30 mouse cellular contexts compared by ENCODE assay signal in genomic region chr17:71660390-71660789, GRCm38 (mm10). TPM values are rescaled to one million over a fixed set of nuclear protein-coding genes. Genes with fewer than 3 reads are reported as not detected.
"Had no signal": no experiment of that assay in that cellular context is flagged by ENCODE, and none has a peak within 500 bp of the region (broad histone marks: within the 10 kb centered on the region; RNA-seq: fewer than 3 reads in every experiment).

No protein-coding gene starts in this region.

- H3K27ac ChIP-seq: embryonic facial prominence, embryonic 10.5 days; embryonic facial prominence, embryonic 12.5 days; embryonic facial prominence, embryonic 13.5 days; embryonic facial prominence, embryonic 15.5 days; forebrain, embryonic 10.5 days; forebrain, embryonic 13.5 days; forebrain, embryonic 15.5 days; gastrocnemius, adult 2 months; heart, adult 2 months; heart, embryonic 10.5 days had no signal

- H3K4me1 ChIP-seq: embryonic facial prominence, embryonic 12.5 days; forebrain, embryonic 13.5 days had no signal

- H3K4me2 ChIP-seq: embryonic facial prominence, embryonic 12.5 days; embryonic facial prominence, embryonic 13.5 days; embryonic facial prominence, embryonic 15.5 days; forebrain, embryonic 13.5 days; forebrain, embryonic 15.5 days; heart, embryonic 12.5 days had no signal

- H3K27me3 ChIP-seq: embryonic facial prominence, embryonic 12.5 days; embryonic facial prominence, embryonic 13.5 days; embryonic facial prominence, embryonic 15.5 days; forebrain, embryonic 13.5 days; forebrain, embryonic 15.5 days; heart, embryonic 12.5 days had no signal

- H3K9ac ChIP-seq: embryonic facial prominence, embryonic 12.5 days; embryonic facial prominence, embryonic 13.5 days; embryonic facial prominence, embryonic 15.5 days; forebrain, embryonic 13.5 days; forebrain, embryonic 15.5 days; forebrain, postnatal 0 days; heart, embryonic 12.5 days had no signal

- ATAC-seq: forebrain, embryonic 13.5 days; forebrain, embryonic 14.5 days; forebrain, embryonic 15.5 days; forebrain, embryonic 16.5 days; forebrain, postnatal 0 days had no signal

- DNase-seq: cerebellum, adult 9-10 months; cerebellum, adult 9-11 months; cerebellum, postnatal 10 days; cerebellum, postnatal 14 days; cerebellum, postnatal 25 days; cerebellum, postnatal 36 days; embryo, embryonic 11 days; forebrain, postnatal 0 days; gastrocnemius, adult 2 months; gastrocnemius, postnatal 10 days; gastrocnemius, postnatal 14 days; gastrocnemius, postnatal 25 days; gastrocnemius, postnatal 36 days; heart, adult 18-20 months had no signal

- H3K4me3 ChIP-seq: embryonic facial prominence, embryonic 10.5 days; embryonic facial prominence, embryonic 12.5 days; embryonic facial prominence, embryonic 13.5 days; embryonic facial prominence, embryonic 15.5 days; erythroblast, embryonic 14.5 days; forebrain, embryonic 10.5 days; forebrain, embryonic 13.5 days; forebrain, embryonic 15.5 days; gastrocnemius, adult 2 months; heart, adult 2 months; heart, embryonic 10.5 days; heart, embryonic 12.5 days had no signal

- H3K9me3 ChIP-seq: embryonic facial prominence, embryonic 10.5 days; embryonic facial prominence, embryonic 12.5 days; embryonic facial prominence, embryonic 13.5 days; embryonic facial prominence, embryonic 15.5 days; forebrain, embryonic 10.5 days; forebrain, embryonic 13.5 days; forebrain, embryonic 15.5 days; heart, embryonic 10.5 days; heart, embryonic 12.5 days had no signal

RNA-seq across cellular contexts. Expression of gene Togaram2, which starts 12.7 kb away (rescaled TPM):
- total RNA-seq: common myeloid progenitor, adult 5-6 weeks; granulocyte monocyte progenitor cell, adult 5-6 weeks had no signal
- polyA plus RNA-seq: embryonic facial prominence, embryonic 11.5 days; embryonic facial prominence, embryonic 12.5 days; erythroblast, embryonic 14.5 days; forebrain, embryonic 10.5 days had no signal
